Mouse (Mus musculus): ENCODE results near the gene Rpl32.

Gene Rpl32

DNA sequence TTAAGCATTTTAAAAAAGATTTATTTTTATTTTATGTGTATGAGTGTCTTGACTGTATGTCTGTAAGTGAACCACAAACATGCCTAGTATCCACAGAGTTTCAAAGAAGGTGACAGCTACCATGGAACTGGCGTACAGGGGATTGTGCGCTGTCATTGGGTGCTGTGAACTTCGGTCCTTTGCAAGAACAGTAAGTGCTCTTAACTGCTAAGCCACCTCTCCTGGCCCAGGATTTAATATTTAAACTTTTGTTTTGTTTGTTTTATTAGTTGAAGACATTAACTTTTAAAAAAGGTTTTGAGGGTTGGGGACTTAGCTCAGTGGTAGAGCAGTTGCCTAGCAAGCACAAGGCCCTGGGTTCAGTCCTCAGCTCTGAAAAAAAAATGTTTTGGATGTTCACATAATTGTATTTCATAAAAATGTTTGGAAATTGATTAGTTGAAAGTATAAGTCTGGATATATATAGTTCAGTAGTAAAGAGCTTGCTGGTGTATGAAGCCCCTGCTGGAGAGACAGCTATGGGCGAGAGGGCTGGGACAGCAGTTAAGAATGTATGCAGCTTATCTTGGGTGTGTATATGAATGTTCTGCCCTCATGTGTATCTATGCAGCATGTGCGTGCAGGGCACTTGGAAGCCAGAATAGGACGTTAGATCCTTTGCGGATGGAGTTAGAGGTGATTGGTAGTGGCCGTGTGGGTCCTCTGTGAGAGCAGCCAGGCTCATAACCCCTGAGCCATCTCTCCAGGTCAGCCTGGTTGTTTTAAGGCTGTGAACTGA lies 12.9 kb upstream of the Rpl32 start:
- in situ Hi-C loops (cut with MboI; ENCODE audit: unreplicated experiment in 2 of 2) = no loop called here

- in situ Hi-C loops (cut with MboI; ENCODE audit: unreplicated experiment in 2 of 2) = loop anchor here in 1 of 2 experiments (5.0 kb wide), 1 partner anchor 34 kb away; the partner anchor contains the start of genes Ift122 and Mbd4
Measured at GRCm38 (mm10) chr6:115818129-115818528, 9.6 kb upstream of the Rpl32 start.

DNA sequence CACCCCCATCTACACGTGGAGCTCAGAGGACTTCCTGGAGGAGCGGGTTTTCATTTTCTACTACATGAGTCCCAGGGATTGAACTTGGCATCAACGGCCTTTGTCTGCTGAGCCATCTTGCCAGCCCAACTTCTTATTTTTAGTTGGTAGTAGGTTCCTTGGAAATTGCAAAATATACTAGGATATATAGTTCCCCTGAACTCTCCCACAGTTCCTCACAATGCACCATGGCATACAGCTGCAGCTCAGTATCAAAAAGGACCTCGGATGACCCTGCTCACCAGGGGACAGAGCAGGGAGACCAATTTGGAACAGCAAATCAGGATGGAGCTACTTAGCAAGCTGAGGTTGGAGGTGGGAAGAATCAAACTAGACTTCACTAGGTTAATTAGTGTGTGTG lies 6.5 kb upstream of the Rpl32 start:
- in situ Hi-C loops (cut with MboI; ENCODE audit: unreplicated experiment in 2 of 2) = loop anchor here in 1 of 2 experiments (5.0 kb wide), 1 partner anchor 37 kb away; the partner anchor contains the start of genes Ift122 and Mbd4

GRCm38 (mm10) chr6:115814104-115814503 lies 5.6 kb upstream of the Rpl32 start:
- in situ Hi-C loops (cut with MboI; ENCODE audit: unreplicated experiment in 2 of 2) = no loop called here

DNA sequence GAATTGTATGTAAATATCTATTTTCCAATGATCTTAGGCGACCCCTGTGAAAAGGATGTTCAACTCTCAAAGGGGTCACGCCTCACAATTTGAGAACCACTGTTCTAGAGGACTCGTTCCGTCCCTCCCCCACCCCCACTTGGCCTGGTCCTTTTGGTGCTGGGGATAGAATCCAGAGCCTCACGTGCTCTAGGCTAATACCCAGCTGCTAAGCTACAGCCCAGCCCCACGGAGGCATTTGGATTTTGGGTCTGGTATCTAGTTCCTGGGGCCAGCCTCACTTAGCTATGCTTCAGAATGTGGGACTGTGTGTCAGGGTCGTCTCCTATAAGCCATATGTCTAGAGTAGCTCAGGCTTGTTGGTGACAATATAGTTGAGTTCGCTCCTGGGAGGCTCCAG lies 3.1 kb upstream of the Rpl32 start:
- in situ Hi-C loops (cut with MboI; ENCODE audit: unreplicated experiment in 2 of 2) = no loop called here

- in situ Hi-C loops (cut with MboI; ENCODE audit: unreplicated experiment in 2 of 2) = loop anchor here in 1 of 2 experiments (10.0 kb wide), 1 partner anchor 263 kb away; the partner anchor contains the start of gene Tsen2
Measured at GRCm38 (mm10) chr6:115808196-115808487, 405 bp downstream of the Rpl32 start.

DNA sequence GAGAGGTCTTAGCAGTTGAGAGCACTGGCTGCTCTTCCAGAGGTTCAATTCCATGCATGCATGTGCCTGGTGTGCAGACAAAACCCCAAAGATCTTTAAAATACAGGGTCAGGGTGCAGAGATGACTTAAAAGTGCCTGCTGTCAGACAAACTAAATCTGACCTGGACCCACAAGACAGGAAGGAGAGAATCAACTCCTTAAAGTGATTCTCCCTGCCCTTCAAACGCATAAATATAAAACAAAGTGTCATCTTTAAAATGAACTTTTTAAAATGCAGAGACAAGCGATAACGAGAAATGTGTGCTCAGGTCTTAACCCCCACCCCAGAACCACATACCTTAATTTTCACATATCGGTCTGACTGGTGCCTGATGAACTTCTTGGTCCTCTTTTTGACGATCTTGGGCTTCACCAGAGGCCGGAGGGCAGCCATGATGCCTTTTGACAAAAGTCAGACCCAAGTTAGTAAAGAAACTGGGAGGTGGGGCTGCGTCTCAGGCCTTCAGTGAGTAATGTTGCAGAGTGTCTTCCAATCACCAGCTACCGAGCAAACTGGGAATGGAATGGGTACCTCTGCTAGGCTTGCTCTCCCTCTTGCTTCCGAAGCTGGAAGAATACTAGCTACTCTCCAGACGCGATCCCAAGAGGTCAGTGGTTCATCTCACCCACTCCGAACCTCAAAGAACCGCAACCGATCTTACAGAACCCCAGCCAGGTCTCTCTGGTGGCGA lies 917 bp downstream of the Rpl32 start:
- in situ Hi-C loops (cut with MboI; ENCODE audit: unreplicated experiment in 2 of 2) = loop anchor here in 1 of 2 experiments (10.0 kb wide), 1 partner anchor 263 kb away; the partner anchor contains the start of gene Tsen2

DNA sequence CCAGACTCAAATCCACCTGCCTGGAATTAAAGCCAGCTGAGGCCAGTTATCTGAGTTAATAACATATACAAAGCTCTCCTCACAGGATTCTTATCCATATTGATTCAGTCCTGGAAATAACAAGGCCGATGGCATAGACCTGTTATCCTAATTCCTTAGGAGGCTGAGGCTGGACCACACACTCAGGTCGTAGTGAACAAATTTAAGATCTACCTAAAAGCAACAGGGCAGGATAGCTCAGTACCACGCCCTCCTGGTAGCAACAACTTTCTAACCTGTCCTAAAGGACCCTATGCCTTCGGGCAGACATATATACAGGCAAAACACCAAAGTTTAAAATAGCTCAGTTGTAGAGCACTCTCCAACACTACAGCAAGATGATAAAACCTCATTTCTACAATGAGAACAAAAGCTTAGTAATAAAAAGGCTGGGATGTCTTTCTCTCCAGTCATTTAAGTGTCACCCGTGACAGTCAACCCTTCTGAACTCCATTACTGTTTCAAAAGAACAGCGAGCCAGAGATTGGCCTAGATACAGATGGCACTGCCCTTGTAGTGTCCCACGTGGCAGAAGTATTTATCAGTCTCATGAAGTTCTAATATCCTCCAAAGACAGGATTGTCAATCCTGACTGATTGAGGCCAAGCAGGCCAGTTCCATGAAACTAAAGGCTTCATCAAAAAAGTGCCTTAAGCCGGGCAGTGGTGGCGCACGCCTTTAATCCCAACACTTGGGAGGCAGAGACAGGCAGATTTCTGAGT lies 3.9 kb downstream of the Rpl32 start:
- in situ Hi-C loops (cut with MboI; ENCODE audit: unreplicated experiment in 2 of 2) = loop anchor here in 1 of 2 experiments (10.0 kb wide), 1 partner anchor 260 kb away; the partner anchor contains the start of gene Tsen2

GRCm38 (mm10) chr6:115803541-115804382 lies 4.8 kb downstream of the Rpl32 start:
- in situ Hi-C loops (cut with MboI; ENCODE audit: unreplicated experiment in 2 of 2) = loop anchor here in 1 of 2 experiments (10.0 kb wide), 1 partner anchor 259 kb away; the partner anchor contains the start of gene Tsen2

- in situ Hi-C loops (cut with MboI; ENCODE audit: unreplicated experiment in 2 of 2) = loop anchor here in 1 of 2 experiments (10.0 kb wide), 1 partner anchor 257 kb away; the partner anchor contains the start of gene Tsen2
Measured at GRCm38 (mm10) chr6:115801811-115802210, 6.7 kb downstream of the Rpl32 start.

DNA sequence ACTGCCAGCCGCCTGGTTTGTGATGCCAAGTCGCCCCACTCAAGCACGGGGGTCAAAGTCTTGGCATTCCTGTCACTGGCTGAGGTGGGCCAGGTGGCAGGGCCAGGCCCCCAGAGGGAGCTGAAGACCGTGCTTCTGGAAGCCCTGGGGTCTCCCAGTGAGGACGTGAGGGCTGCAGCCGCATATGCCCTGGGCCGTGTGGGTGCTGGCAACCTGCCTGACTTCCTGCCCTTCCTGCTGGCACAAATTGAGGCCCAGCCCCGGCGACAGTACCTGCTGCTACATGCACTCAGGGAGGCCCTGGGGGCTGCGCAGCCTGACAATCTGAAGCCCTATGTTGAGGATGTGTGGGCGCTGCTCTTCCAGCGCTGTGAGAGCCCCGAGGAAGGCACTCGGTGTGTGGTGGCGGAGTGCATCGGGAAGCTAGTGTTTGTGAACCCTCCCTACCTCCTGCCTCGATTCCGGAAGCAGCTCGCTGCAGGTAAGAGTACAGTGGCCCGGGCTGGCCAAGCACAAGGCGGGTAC lies 15.8 kb downstream of the Rpl32 start:
- in situ Hi-C loops (cut with MboI; ENCODE audit: unreplicated experiment in 2 of 2) = no loop called here

DNA sequence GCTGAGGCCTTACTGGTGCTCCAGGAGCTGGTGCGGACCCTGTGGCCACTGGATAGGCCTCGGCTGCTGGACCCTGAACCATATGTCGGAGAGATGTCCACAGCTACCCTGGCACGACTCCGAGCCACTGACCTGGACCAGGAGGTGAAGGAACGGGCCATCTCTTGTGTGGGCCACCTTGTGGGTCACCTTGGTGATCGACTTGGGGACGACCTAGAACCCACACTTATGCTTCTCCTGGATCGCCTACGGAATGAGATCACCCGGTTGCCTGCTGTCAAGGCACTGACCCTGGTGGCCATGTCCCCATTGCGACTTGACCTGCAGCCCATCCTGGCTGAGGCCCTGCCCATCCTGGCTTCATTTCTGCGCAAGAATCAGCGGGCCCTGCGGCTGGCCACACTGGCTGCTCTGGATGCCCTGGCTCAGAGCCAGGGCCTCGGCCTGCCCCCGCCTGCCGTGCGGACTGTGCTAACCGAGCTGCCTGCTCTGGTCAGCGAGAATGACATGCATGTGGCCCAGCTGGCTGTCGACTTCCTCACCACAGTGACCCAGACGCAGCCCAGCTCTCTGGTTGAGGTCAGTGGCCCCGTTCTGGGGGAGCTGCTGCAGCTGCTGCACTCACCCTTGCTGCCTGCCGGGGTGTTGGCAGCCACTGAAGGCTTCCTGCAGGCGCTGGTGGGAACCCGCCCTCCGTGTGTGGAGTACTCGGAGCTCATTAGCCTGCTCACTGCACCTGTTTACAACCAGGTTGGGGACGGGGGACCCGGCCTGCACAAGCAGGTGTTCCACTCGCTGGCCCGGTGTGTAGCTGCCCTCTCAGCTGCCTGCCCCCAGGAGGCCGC lies 16.5 kb downstream of the Rpl32 start:
- in situ Hi-C loops (cut with MboI; ENCODE audit: unreplicated experiment in 2 of 2) = no loop called here

DNA sequence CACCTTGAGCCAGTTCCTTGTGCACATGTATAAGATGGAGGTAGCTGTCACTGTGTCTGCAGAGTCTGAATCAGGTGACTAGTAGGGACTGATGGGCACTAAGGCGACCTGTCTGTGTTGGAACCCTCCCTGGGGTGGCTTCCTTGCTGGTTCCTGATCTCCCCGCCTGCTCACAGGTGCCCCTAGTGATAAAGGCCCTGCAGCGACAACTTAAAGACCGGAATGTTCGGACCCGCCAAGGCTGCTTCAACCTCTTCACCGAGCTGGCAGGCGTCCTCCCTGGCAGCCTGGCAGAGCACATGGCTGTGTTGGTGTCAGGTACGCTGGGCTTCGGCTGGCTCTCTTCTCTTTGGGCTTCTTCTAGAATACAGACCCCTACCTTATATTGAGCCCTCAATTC lies 17.5 kb downstream of the Rpl32 start:
- in situ Hi-C loops (cut with MboI; ENCODE audit: unreplicated experiment in 2 of 2) = no loop called here

- in situ Hi-C loops (cut with MboI; ENCODE audit: unreplicated experiment in 2 of 2) = no loop called here
Measured at GRCm38 (mm10) chr6:115782781-115783180, 25.8 kb downstream of the Rpl32 start.

GRCm38 (mm10) chr6:115776363-115776762 lies 32.2 kb downstream of the Rpl32 start:
- in situ Hi-C loops (cut with MboI; ENCODE audit: unreplicated experiment in 2 of 2) = no loop called here

DNA sequence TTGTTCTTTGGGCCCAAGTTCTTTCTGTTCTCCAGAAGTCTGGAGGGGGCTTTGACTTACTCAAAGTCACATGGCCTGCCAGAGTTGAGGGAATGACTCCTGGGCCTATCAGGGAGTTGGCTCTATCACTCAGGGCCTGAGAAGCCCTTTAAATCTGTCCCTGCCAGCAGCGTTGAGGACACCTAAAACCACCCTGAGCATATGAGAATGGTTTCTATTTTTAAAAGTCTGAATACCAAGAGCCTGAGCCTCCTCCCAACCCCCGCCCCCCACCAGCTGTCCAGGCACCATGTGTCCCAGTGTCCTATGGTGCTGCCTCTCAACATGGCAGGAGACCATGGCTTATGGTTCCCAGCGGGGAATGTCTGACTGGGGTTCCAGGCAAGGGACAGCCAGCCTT lies 32.7 kb downstream of the Rpl32 start:
- in situ Hi-C loops (cut with MboI; ENCODE audit: unreplicated experiment in 2 of 2) = no loop called here

DNA sequence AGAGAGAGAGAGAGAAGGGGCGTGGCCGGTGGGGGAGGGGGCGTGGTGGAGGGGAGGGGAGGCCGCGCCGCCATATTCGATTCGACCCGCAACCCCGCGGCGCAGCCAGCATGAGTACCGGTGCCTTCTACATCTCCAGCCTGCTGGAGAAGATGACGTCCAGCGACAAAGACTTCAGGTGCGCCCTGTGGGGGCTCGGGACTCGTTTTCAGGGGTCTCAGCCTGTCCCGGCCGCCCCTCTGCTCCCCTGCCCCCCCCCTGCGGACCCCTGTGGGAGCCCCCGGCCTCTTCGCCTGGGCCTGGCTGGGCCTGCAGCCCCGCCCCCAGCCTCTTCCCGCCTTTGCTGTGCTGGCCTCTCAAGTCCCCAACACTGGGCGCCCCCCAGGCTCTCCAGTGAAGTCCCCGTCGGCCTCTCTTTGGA lies 34.0 kb downstream of the Rpl32 start, which contains the start of gene Cand2:
Gene Cand2 (plus strand): TSS at position 38 of the 421 bp plus-strand sequence.
- in situ Hi-C loops (cut with MboI; ENCODE audit: unreplicated experiment in 2 of 2) = loop anchor here (25.0 kb wide), 2 partner anchors 562 to 1687 kb away; no protein-coding TSS in a partner anchor

- in situ Hi-C loops (cut with MboI; ENCODE audit: unreplicated experiment in 2 of 2) = loop anchor here (25.0 kb wide), 2 partner anchors 562 to 1687 kb away; no protein-coding TSS in a partner anchor
Measured at GRCm38 (mm10) chr6:115773966-115774413, 34.6 kb downstream of the Rpl32 start.

All from v-Abl transformed pro-B cells (cell line).